Mouse (Mus musculus) stomach, postnatal 0 days (tissue): ENCODE measurements around the gene Ptx4.

ENCODE experiments used
- CTCF ChIP-seq: IDR thresholded peaks from 2 replicates; pipeline ENCODE4 v1.5.1; 2016; ENCODE audit warnings: antibody characterized with exemption, low read depth, mild to moderate bottlenecking, moderate library complexity
- EP300 ChIP-seq: optimal IDR thresholded peaks from 2 replicates; pipeline ENCODE3; 2016; ENCODE audit warnings: antibody characterized with exemption

DNA sequence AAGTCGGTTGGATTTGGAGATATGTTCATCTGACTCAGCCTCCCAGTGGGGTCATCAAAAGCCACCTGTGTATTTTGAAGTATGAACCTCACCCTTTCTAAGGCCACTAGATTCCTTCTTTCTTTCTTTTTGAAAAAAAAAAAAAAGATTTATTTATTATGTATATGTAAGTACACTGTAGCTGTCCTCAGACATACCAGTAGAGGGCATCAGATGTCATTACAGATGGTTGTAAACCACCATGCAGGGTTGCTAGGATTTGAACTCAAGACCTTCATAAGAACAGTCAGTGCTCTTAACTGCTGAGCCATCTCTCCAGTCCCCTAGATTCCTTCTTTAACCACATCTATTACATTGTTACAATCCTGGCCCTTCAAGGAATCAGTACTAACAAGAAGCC is 9.5 kb downstream of the Ptx4 start:
- TF ChIP-seq EP300, result no peak
- TF ChIP-seq CTCF, result peak; percentile 44
